22 mouse cellular contexts compared by ENCODE assay signal in genomic region chr14:45693891-45694290, GRCm38 (mm10). TPM values are rescaled to one million over a fixed set of nuclear protein-coding genes. Genes with fewer than 3 reads are reported as not detected.
DNase-seq lines count a peak whose midpoint lies in the region; ATAC-seq and TF ChIP-seq lines count a peak whose summit lies in the region.
"Had no signal": no experiment of that assay in that cellular context is flagged by ENCODE, and none has a peak within 500 bp of the region (broad histone marks: within the 10 kb centered on the region; RNA-seq: fewer than 3 reads in every experiment).

No protein-coding gene starts in this region.

- H3K9me3 ChIP-seq in CH12.LX (replicated peaks; ENCODE audit: low read length), result no peaks in the 10 kb centered on the region
- H3K9me3 ChIP-seq in forebrain, embryonic 15.5 days, result no peaks in the 10 kb centered on the region
- H3K9me3 ChIP-seq: G1E had no signal

- no peak for TF ChIP-seq RAD21 in CH12.LX (IDR thresholded peaks at IDR 0.05; ENCODE audit: low read depth, low read length)

- WGBS in forebrain, embryonic 15.5 days, result 92% methylated on average over 2 of the region's 2 CpGs

- H3K27ac ChIP-seq in CH12.LX (ENCODE audit: insufficient read depth, low read depth), result no peak overlapping the region
- no peak overlapping the region for H3K27ac ChIP-seq in forebrain, embryonic 15.5 days (replicated peaks)

- peak; percentile 57 for TF ChIP-seq EP300 in CH12.LX (IDR thresholded peaks at IDR 0.05; ENCODE audit: low read length)

- no peaks in the 10 kb centered on the region for H3K36me3 ChIP-seq in CH12.LX (replicated peaks in 1 of 2; ENCODE audit: control insufficient read depth in 1 of 2, insufficient read depth in 1 of 2, low read length in 1 of 2)
- no peaks in the 10 kb centered on the region for H3K36me3 ChIP-seq in forebrain, embryonic 15.5 days
- H3K36me3 ChIP-seq: G1E had no signal

- in situ Hi-C loops in CH12.LX (cut with MboI; ENCODE audit: low pct_ligation_motif_present, low pct_unique_long_range_greater_than_20kb, low sequenced_read_pairs), result loop anchor here (10.0 kb wide), 1 partner anchor 129 kb away; no protein-coding TSS in a partner anchor

- no peaks in the 10 kb centered on the region for H3K79me2 ChIP-seq in CH12.LX (replicated peaks; ENCODE audit: control insufficient read depth, extremely low read depth, insufficient read depth, poor library complexity, severe bottlenecking)

- no peak overlapping the region for H3K9ac ChIP-seq in CH12.LX (ENCODE audit: insufficient read depth, low read depth)
- H3K9ac ChIP-seq in forebrain, embryonic 15.5 days (replicated peaks), result no peak overlapping the region

- H3K4me2 ChIP-seq in CH12.LX (ENCODE audit: insufficient read depth, low read depth, poor library complexity, severe bottlenecking), result no peak overlapping the region
- no peak overlapping the region for H3K4me2 ChIP-seq in forebrain, embryonic 15.5 days (replicated peaks)

- no peak for TF ChIP-seq CTCF in CH12.LX (conservative IDR thresholded peaks at IDR 0.05 in 1 of 2, IDR thresholded peaks at IDR 0.05 in 1 of 2; ENCODE audit: low read depth in 2 of 2, low read length in 2 of 2)

- no peaks in the 10 kb centered on the region for H3K27me3 ChIP-seq in CH12.LX (replicated peaks)
- no peaks in the 10 kb centered on the region for H3K27me3 ChIP-seq in forebrain, embryonic 15.5 days
- H3K27me3 ChIP-seq: Patski had no signal

- peaks cover 2 to 18% of the 10 kb centered on the region in 2 experiments; a peak in 3 of 4 replicates for H3K4me1 ChIP-seq in CH12.LX (ENCODE audit: control insufficient read depth in 1 of 2, insufficient read depth in 2 of 2)
- H3K4me1 ChIP-seq in forebrain, embryonic 15.5 days, result peaks cover 7% of the 10 kb centered on the region

- H3K4me3 ChIP-seq in CH12.LX (replicated peaks in 1 of 3; ENCODE audit: low read depth in 2 of 3, low read length in 2 of 3, poor library complexity in 1 of 3), result no peak overlapping the region
- H3K4me3 ChIP-seq in forebrain, embryonic 15.5 days, result no peak overlapping the region

- dilution Hi-C loops in CH12.LX (cut with MboI; ENCODE audit: extremely low pct_ligation_motif_present, extremely low pct_unique_long_range_greater_than_20kb, low sequenced_read_pairs), result no loop called here

- intact Hi-C loops in heart, postnatal 14 days (cut with DNase I), result loop anchor here (5.0 to 10.0 kb wide), 4 partner anchors 71 to 272 kb away; no protein-coding TSS in a partner anchor

- DNase-seq in heart, adult 11 months, result peak; percentile 35
- no peak for DNase-seq in heart, postnatal 14 days
- no peak for DNase-seq in CH12.LX (ENCODE audit: extremely low read depth)
- DNase-seq in brain, adult 2 months (ENCODE audit: low read depth, low spot score), result peak; percentile 2
- DNase-seq: adrenal gland, adult 2 months; adrenal gland, adult 8-10 months; adrenal gland, postnatal 10 days; adrenal gland, postnatal 14 days; adrenal gland, postnatal 25 days; adrenal gland, postnatal 36 days; B cell, adult 2 months; cerebellum, adult 11 months; cerebellum, adult 11-12 months; cerebellum, adult 18-20 months; cerebellum, adult 2 months; cerebellum, adult 8-10 months had no signal

- ATAC-seq in forebrain, embryonic 15.5 days (replicated peaks), result no peak
- ATAC-seq in megakaryocyte, adult 5-6 weeks (ENCODE audit: poor library complexity, severe bottlenecking), result no peak
- ATAC-seq: activated CD4-positive, CD25-positive, alpha-beta regulatory T cell, adult 4 months; CD4-positive, CD25-positive, alpha-beta regulatory T cell, adult 4 months; Patski had no signal

- no peak for TF ChIP-seq POLR2A in CH12.LX (IDR thresholded peaks at IDR 0.05; ENCODE audit: low read depth, low read length)

TF ChIP-seq in CH12.LX, 34 proteins besides CTCF, POLR2A, EP300 and RAD21:
- TF ChIP-seq IRF4 (IDR thresholded peaks at IDR 0.05; ENCODE audit: low read depth, low read length) (0 out of 2 replicates have a peak, but pooled peaks have one; percentile 32), MAFK (IDR thresholded peaks at IDR 0.05; ENCODE audit: insufficient replicate concordance, low read length) (peak; percentile 57; the same call in 1 of the 2 replicates), KAT2A (IDR thresholded peaks at IDR 0.05; ENCODE audit: insufficient replicate concordance, low read length) (no peak)
TF ChIP-seq in CH12.LX: peak in this region for 2.

RNA-seq across cellular contexts. Expression of gene Ddhd1, which starts 35.9 kb away (rescaled TPM):
- total RNA-seq in heart, postnatal 14 days (2021), result 10 to 100 TPM; 10.0 to 11.8 TPM
- total RNA-seq in CH12.LX (2012; rRNA removed) (7.4 and 7.8 TPM in 2 replicates), CH12.LX (2014; rRNA removed) (12.7 and 13.1 TPM in 2 replicates)
- 16.9 and 18.4 TPM in 2 replicates for polyA plus RNA-seq in CH12.LX (2012; ENCODE audit: insufficient read length, low read depth)
- polyA plus RNA-seq in forebrain, embryonic 15.5 days (2015; fragmentation: Nextera tagmentation; extraction: Ambion mirVana), result 17.0 and 19.5 TPM in 2 replicates
- 34.0 and 34.3 TPM in 2 replicates for total RNA-seq in megakaryocyte, adult 5-6 weeks (2015)
- 43.1 and 46.5 TPM in 2 replicates for total RNA-seq in megakaryocyte, adult 5-6 weeks (2017)

Comparison
In these comparisons a context has a peak if more than half of its experiments do, and no peak if none do; other contexts are left out.
1. DNase-seq: peak in heart, adult 11 months (single experiment) and brain, adult 2 months (single experiment); none in heart, postnatal 14 days (0 of 2) and CH12.LX (single experiment).